Mouse (Mus musculus): ENCODE data around the gene Scaper.

DNA sequence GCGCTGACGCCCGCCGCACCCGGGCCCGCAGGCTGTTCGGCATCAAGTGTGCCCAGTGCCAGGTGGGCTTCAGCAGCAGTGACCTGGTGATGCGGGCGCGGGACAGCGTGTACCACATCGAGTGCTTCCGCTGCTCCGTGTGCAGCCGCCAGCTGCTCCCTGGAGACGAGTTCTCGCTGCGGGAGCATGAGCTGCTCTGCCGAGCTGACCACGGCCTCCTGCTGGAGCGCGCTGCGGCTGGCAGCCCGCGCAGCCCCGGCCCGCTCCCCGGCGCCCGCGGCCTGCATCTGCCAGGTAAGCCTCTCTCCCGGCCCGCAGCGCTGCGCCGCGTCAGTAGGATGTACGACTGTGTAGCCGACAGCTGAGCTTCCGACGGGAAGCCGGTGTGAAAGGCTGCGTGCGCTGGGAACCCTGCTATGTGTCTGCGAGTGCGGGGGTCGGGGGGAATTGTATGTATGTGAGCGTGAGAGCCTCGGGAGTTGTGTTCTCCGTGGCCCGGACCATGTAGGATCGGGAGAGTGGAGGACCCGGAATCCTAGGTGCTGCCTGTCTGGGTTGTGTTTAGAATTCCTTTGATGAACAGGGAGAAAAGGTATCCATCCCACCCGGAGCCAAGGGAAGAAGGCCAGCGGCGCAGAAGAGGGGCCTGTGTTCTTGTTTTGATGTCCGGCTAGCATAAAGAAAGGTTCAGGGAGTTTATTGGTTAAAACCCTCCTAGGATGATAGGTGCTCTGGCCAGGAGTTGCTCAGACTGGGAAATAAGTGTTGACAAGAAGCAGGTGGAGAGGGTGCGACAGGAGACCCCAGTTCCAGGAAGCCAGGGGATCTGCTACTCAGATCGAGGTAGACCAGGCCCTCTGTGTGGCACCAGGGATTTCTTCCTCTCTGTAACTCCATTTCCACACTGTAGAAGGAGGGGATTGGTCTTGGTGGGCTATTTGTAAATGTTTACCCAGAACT lies 395.3 kb downstream of the Scaper start:
- TF ChIP-seq POLR2A (IDR thresholded peaks at IDR 0.05; ENCODE audit: insufficient read length, low read depth) (no peak), POLR2AphosphoS2 (IDR thresholded peaks at IDR 0.05; ENCODE audit: insufficient read length, low read depth) (no peak), TCF12 (IDR thresholded peaks at IDR 0.05; ENCODE audit: insufficient read depth, poor library complexity, severe bottlenecking) (no peak), USF1 (IDR thresholded peaks at IDR 0.05; ENCODE audit: low read depth) (no peak)

Data from myocyte (in vitro differentiated cells).